ENCODE assay signal across 14 mouse cellular contexts in the genomic region with DNA sequence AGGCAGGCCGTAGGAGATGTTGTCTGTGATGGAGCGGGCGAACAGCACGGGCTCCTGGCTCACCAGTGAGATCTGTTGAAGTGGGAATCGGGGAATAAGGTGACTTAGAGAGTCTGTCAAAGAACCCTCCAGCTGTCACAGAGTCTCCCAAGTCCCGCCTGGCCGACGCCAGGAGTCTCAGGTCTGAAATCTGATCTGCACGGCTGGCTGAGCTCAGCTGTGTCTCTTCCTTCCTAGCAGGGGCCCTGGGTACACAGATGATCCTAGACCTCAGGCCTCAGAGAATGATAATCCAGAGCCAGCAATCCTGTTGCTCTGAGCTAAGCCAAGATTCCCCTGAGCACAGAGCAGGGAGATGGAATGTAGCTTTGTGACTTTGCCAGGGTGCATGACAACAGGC. TPM values are rescaled to one million over a fixed set of nuclear protein-coding genes. Genes with fewer than 3 reads are reported as not detected.
A peak's percentile ranks its signal among the peaks of the same experiment; 100 is the strongest.
DNase-seq lines count a peak whose midpoint lies in the region; ATAC-seq and TF ChIP-seq lines count a peak whose summit lies in the region.
"Had no signal": no experiment of that assay in that cellular context is flagged by ENCODE, and none has a peak within 500 bp of the region (broad histone marks: within the 10 kb centered on the region; RNA-seq: fewer than 3 reads in every experiment).

No protein-coding gene starts in this region.

- H3K9me3 ChIP-seq in hindbrain, embryonic 13.5 days: no peaks in the 10 kb centered on the region
- H3K9me3 ChIP-seq in hindbrain, embryonic 14.5 days (ENCODE audit: control insufficient read depth, low read length): no peaks in the 10 kb centered on the region
- H3K9me3 ChIP-seq: liver, embryonic 15.5 days; midbrain, embryonic 10.5 days; neural tube, embryonic 15.5 days had no signal

- WGBS in hindbrain, embryonic 13.5 days: 53% methylated on average over 9 of the region's 9 CpGs
- 49% methylated on average over 9 of the region's 9 CpGs for WGBS in hindbrain, embryonic 14.5 days
- WGBS in thymus, adult 2 months: 79% methylated on average over 9 of the region's 9 CpGs

- no peak overlapping the region for H3K9ac ChIP-seq in hindbrain, embryonic 13.5 days
- no peak overlapping the region for H3K9ac ChIP-seq in hindbrain, embryonic 14.5 days
- H3K9ac ChIP-seq: liver, embryonic 15.5 days; neural tube, embryonic 15.5 days had no signal

- no peak for TF ChIP-seq POLR2A in thymus, adult 2 months (IDR thresholded peaks at IDR 0.05; ENCODE audit: control insufficient read depth, extremely low read depth, insufficient read depth, low read length, poor library complexity)

- no peak overlapping the region for H3K4me2 ChIP-seq in hindbrain, embryonic 13.5 days
- H3K4me2 ChIP-seq in hindbrain, embryonic 14.5 days (replicated peaks): no peak overlapping the region
- H3K4me2 ChIP-seq: liver, embryonic 15.5 days; neural tube, embryonic 15.5 days had no signal

- no peak for DNase-seq in hindbrain, embryonic 14.5 days (ENCODE audit: low spot score)
- DNase-seq in thymus, adult 2 months: no peak
- no peak for DNase-seq in thymus, postnatal 25 days
- DNase-seq in gastrocnemius, adult 8-10 months (ENCODE audit: low spot score in 2 of 2): peak; percentile 27 to 65
- no peak for DNase-seq in lung, postnatal 25 days (ENCODE audit: low spot score)
- no peak for DNase-seq in spleen, postnatal 10 days (ENCODE audit: low spot score in 2 of 2)
- DNase-seq: adrenal gland, adult 2 months; cerebellum, adult 11 months; heart, postnatal 36 days; right cerebral cortex, postnatal 4 days had no signal

- 0 out of 2 replicates have a peak overlapping the region, but pooled peaks have one; percentile 23 for H3K27ac ChIP-seq in hindbrain, embryonic 13.5 days
- H3K27ac ChIP-seq in hindbrain, embryonic 14.5 days: no peak overlapping the region
- H3K27ac ChIP-seq in thymus, adult 2 months (ENCODE audit: control insufficient read depth, insufficient read depth, low read length): peak overlapping the region; percentile 4; the same call in 1 of the 2 replicates
- H3K27ac ChIP-seq: liver, embryonic 15.5 days; neural tube, embryonic 15.5 days had no signal

- no peak for TF ChIP-seq CTCF in thymus, adult 2 months (IDR thresholded peaks at IDR 0.05; ENCODE audit: borderline replicate concordance, control insufficient read depth, extremely low read depth, insufficient read depth, low read length, poor library complexity)

- H3K4me1 ChIP-seq in hindbrain, embryonic 13.5 days (replicated peaks): peaks cover 41% of the 10 kb centered on the region
- H3K4me1 ChIP-seq in hindbrain, embryonic 14.5 days (replicated peaks; ENCODE audit: control insufficient read depth, insufficient read depth, low read length): peaks cover 10% of the 10 kb centered on the region; the same call in 1 of the 2 replicates
- peaks cover 55% of the 10 kb centered on the region for H3K4me1 ChIP-seq in thymus, adult 2 months (replicated peaks; ENCODE audit: control insufficient read depth, insufficient read depth, low read length)

- H3K36me3 ChIP-seq in hindbrain, embryonic 13.5 days: no peaks in the 10 kb centered on the region
- no peaks in the 10 kb centered on the region for H3K36me3 ChIP-seq in hindbrain, embryonic 14.5 days (replicated peaks; ENCODE audit: control insufficient read depth, insufficient read depth)
- peaks cover 23% of the 10 kb centered on the region for H3K36me3 ChIP-seq in thymus, adult 2 months (ENCODE audit: control insufficient read depth, insufficient read depth, low read length)
- H3K36me3 ChIP-seq: liver, embryonic 15.5 days; midbrain, embryonic 10.5 days; neural tube, embryonic 15.5 days had no signal

- 0 out of 2 replicates have a peak, but pooled peaks cover 3% of the 10 kb centered on the region for H3K27me3 ChIP-seq in hindbrain, embryonic 13.5 days
- no peaks in the 10 kb centered on the region for H3K27me3 ChIP-seq in hindbrain, embryonic 14.5 days (ENCODE audit: control insufficient read depth, insufficient read depth, low read length)
- no peaks in the 10 kb centered on the region for H3K27me3 ChIP-seq in thymus, adult 2 months (ENCODE audit: control insufficient read depth, insufficient read depth, low read length)
- H3K27me3 ChIP-seq: neural tube, embryonic 15.5 days had no signal

- no peak for ATAC-seq in hindbrain, embryonic 13.5 days (ENCODE audit: low FRiP score)
- no peak for ATAC-seq in hindbrain, embryonic 14.5 days (ENCODE audit: low FRiP score)

- H3K4me3 ChIP-seq in hindbrain, embryonic 13.5 days: no peak overlapping the region
- H3K4me3 ChIP-seq in hindbrain, embryonic 14.5 days (replicated peaks; ENCODE audit: low read length): no peak overlapping the region
- H3K4me3 ChIP-seq in thymus, adult 2 months (ENCODE audit: control insufficient read depth, insufficient read depth, low read length): no peak overlapping the region
- H3K4me3 ChIP-seq: liver, embryonic 15.5 days; midbrain, embryonic 10.5 days; neural tube, embryonic 15.5 days had no signal

RNA-seq across cellular contexts. Expression of a gene that starts 21.9 kb away (rescaled TPM):
- polyA plus RNA-seq in hindbrain, embryonic 13.5 days (2015; fragmentation: Nextera tagmentation; extraction: Ambion mirVana): 7.1 and 8.3 TPM in 2 replicates
- 13.2 and 14.5 TPM in 2 replicates for polyA plus RNA-seq in hindbrain, embryonic 14.5 days (2014; fragmentation: Nextera tagmentation; extraction: Ambion mirVana)
- polyA plus RNA-seq in thymus, adult 2 months (2012; rRNA removed): 48.2 and 54.0 TPM in 2 replicates
- total RNA-seq in gastrocnemius, adult 8-10 months (2022): 1 to 10 TPM; 7.2 to 9.5 (median 8.8) TPM

RNA-seq across cellular contexts. Expression of a gene that starts 38.4 kb away (rescaled TPM):
- 29.4 and 34.0 TPM in 2 replicates for polyA plus RNA-seq in hindbrain, embryonic 13.5 days (2015; fragmentation: Nextera tagmentation; extraction: Ambion mirVana)
- polyA plus RNA-seq in hindbrain, embryonic 14.5 days (2014; fragmentation: Nextera tagmentation; extraction: Ambion mirVana): 21.8 and 26.4 TPM in 2 replicates
- polyA plus RNA-seq in thymus, adult 2 months (2012; rRNA removed): 87.7 and 88.9 TPM in 2 replicates
- total RNA-seq in gastrocnemius, adult 8-10 months (2022): 10 to 100 TPM; 15.4 to 19.7 (median 17.3) TPM

RNA-seq across cellular contexts. Expression of a gene that starts 41.6 kb away (rescaled TPM):
- polyA plus RNA-seq in hindbrain, embryonic 13.5 days (2015; fragmentation: Nextera tagmentation; extraction: Ambion mirVana): 79.3 and 84.7 TPM in 2 replicates
- polyA plus RNA-seq in hindbrain, embryonic 14.5 days (2014; fragmentation: Nextera tagmentation; extraction: Ambion mirVana): 59.5 and 61.7 TPM in 2 replicates
- polyA plus RNA-seq in thymus, adult 2 months (2012; rRNA removed): 111 and 119 TPM in 2 replicates
- 1 to 10 TPM; 4.6 to 6.2 (median 5.1) TPM for total RNA-seq in gastrocnemius, adult 8-10 months (2022)

RNA-seq across cellular contexts. Expression of a gene that starts 42.2 kb away (rescaled TPM):
- polyA plus RNA-seq in hindbrain, embryonic 13.5 days (2015; fragmentation: Nextera tagmentation; extraction: Ambion mirVana): 71.7 and 75.1 TPM in 2 replicates
- polyA plus RNA-seq in hindbrain, embryonic 14.5 days (2014; fragmentation: Nextera tagmentation; extraction: Ambion mirVana): 62.6 and 72.1 TPM in 2 replicates
- 50.8 and 53.5 TPM in 2 replicates for polyA plus RNA-seq in thymus, adult 2 months (2012; rRNA removed)
- total RNA-seq in gastrocnemius, adult 8-10 months (2022): 10 to 100 TPM; 36.7 to 46.8 (median 44.1) TPM

Comparison
In these comparisons a context has a peak if more than half of its experiments do, and no peak if none do; other contexts are left out.
1. DNase-seq: peak in gastrocnemius, adult 8-10 months (2 of 2); none in hindbrain, embryonic 14.5 days (single experiment), thymus, adult 2 months (single experiment), thymus, postnatal 25 days (single experiment), lung, postnatal 25 days (single experiment) and spleen, postnatal 10 days (0 of 2).